Mouse (Mus musculus) retina, postnatal 7 days (tissue): ENCODE results near the gene Hp.

ENCODE experiments used
- DNase-seq: peaks from one replicate; pipeline ENCODE4 v3.0.0-alpha.2; 2012; ENCODE audit warnings: low read depth, low spot score

Hp gene

GRCm38 (mm10) chr8:109578900-109579301 is at the start of gene Hp:
Gene Hp (minus strand): TSS chr8:109579172.
- DNase-seq = no peak

- DNase-seq = no peak
Observed at GRCm38 (mm10) chr8:109628638-109629037, 49.7 kb upstream of the Hp start.

DNA sequence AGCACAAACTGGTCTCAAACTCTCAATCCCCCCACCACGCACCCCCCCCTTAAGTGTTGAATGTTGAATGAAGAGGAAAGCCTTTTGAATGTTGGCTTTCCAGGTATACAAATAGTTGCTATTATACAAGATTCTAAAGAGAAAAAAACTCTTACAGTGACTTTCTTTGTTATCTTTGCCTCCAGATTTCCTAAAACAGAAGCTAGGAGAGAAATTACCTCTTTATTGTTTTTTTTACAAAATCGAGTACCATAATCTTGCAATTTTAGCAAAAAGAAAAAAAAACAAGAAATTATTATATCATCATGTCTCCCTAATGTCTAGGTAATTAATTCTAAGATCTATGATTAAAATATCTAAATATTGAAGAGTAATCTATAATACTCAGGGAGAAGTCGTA is 36.6 kb upstream of the Hp start:
- DNase-seq = no peak

- no peak for DNase-seq
Observed at GRCm38 (mm10) chr8:109614243-109615210, 35.6 kb upstream of the Hp start, which contains the start of gene Pkd1l3. Gene Pkd1l3 (plus strand): TSS chr8:109614517.

DNA sequence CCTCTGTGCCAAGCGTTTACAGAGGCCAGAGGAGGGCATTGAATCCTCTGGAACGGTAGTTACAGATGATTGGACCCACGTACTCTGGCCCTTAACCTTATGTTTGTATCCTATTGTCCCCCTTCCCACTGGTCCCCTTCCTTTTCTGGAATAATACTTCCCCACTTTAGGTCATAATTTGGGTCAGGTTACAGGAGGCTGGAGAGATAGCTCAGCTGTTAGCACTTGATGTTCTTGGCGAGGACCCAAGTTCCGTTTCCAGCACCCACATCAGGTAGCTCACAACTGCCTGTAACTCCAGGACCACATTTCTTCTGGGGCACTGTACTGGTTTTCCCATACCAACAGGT is 30.2 kb upstream of the Hp start:
- DNase-seq = no peak

DNA sequence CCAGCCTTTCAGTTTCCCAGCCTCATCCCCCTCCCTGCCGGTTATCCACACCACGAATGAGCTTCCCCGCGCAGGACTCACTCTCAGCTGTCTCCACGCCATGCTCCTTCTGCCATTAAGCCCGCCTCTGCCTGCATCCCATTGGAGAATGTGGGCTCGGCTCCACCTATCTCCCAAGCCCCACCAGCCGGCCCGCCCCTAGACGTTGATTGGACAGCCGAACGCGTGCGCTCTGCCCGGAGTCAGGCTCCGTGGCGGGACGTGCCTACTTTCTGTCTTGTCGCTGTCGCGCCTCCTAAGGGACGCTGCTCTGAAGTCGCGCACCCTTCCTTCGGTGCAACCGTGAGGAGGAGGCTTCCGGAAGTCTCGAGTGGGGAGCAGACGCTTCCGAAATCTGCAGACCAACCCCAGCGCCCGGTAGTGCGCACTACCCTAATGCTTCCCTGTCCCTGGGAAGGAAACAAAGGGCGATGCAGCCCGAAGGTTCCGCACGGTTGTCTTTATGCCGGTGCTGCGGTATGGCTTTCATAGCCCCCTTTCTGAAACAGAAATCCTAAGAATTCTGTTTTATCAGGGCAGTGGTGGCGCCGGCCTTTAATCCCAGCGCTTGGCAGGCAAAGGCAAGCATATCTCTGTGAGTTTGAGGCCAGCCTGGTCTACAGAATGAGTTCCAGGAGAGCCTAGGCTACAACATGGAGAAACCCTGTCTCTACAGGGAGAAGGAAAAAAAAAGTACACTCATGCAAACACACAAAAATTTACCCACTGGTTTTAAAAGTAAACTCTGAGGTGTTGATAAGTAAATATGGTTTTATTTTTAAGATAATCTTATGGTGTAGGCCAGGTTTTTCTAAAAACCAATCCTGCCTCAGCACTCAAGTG is 29.5 kb upstream of the Hp start, which contains the start of gene Dhodh:
TSS of gene Dhodh (minus strand) at position 403 of the 882 bp plus-strand sequence.
- peak; percentile 92 for DNase-seq

DNA sequence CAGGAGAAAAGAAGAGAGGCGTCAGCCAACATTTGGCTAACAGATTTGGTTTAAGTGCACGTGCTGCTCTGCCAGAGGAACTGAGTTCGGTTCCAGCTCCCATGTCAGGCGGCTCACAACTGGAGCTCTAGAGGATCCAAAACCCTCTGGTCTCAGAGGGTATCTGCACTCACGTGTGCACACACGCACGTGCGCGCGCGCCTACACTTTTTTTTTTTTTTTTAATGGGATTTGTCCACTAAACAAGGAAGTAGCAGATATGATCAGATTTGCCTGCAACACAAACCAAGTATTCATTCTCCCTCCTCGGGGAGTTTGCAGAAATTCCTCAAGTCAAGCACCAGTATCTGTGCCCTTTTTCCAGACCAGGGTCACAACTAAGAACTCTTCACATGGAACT is 28.7 kb upstream of the Hp start:
- no peak for DNase-seq

DNA sequence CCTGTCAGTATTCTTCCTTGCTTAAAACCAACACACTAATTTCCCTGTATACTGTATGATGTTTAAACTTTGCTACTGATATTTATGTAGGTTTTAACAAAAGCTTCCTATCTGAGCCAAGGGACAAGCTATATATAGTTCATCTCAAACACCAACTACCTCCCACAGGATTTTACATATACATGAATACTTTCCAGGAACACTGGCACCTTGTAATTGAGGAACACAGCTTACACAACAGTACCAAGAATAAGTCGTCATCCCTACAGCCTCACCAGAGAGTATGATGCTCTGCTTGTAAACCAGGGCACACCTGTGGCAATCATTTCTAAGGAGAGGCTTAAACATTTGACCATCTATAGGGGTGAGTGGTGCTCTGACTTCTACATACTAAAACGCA is 27.8 kb upstream of the Hp start:
- DNase-seq = no peak

GRCm38 (mm10) chr8:109595854-109596253 is 16.9 kb upstream of the Hp start:
- DNase-seq = peak; percentile 25

DNA sequence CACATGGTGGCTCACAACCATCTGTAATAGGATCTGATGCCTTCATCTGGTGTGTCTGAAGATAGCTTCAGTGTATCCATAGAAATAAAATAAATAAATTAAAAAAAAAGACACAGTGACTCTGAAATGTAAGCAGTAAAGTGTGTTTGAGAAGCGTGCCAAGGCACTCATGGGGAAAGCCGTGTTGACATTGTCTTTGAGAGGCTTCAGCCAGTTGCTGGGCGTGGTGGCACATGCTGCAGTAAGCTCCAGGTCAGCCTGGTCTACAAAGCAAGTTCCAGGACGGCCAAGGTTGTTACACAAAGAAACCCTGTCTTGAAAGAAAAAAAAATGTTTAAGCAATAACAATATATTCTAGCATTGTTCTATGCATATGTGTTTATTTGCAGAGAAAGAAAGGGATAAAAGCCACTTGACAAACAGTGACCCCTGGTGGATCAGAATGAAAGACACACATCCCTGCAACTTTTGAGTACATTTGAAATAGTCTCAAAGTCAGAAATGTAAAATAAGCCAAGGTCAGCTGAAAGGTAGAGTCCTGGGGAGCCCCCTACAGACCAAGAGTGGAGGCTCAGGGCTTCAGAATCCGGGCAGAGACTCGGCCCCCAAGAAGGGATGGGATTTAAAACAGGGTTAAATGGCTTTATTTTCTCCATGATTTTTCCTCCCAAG is 14.3 kb upstream of the Hp start:
- DNase-seq = no peak

GRCm38 (mm10) chr8:109592164-109592563 is 13.2 kb upstream of the Hp start:
- no peak for DNase-seq

DNA sequence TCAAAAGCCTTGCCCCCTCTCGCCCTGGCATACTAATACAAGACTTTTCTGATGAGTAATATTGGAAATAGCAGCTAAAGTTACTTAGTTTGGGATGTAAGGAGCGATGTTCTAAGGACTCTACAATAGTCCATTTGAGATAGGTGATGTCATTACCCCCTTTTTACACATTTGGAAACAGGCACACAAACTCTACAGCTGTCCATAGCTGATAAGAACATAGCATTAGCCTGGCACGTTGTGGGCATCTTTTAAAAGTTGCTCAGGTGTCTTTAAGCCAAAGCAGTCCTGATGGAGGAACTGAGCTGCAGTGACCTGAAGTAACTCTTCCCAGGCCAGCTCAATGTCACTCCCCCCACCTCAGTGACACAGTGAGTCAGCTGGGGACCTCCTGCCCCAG is 12.4 kb upstream of the Hp start:
- DNase-seq = no peak

DNA sequence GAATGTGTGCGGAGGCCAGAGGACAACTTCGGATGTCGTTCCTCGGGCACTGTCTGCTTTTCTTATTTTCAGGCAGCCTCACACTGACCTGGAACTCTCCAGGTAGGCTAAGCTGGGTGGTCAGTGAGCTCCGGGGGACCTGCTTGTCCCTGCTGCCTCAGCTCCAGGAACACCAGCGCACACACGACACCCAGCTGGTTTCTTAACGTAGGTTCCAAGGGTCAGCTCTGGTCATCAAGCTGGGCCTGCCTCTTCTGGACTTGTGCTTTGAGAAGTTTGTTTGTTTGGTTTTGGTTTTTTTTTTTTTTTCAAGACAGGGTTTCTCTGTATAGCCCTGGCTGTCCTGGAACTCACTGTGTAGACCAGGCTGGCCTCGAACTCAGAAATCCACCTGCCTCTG is 11.9 kb upstream of the Hp start:
- no peak for DNase-seq

GRCm38 (mm10) chr8:109586972-109587504 is 8.1 kb upstream of the Hp start:
- no peak for DNase-seq

DNA sequence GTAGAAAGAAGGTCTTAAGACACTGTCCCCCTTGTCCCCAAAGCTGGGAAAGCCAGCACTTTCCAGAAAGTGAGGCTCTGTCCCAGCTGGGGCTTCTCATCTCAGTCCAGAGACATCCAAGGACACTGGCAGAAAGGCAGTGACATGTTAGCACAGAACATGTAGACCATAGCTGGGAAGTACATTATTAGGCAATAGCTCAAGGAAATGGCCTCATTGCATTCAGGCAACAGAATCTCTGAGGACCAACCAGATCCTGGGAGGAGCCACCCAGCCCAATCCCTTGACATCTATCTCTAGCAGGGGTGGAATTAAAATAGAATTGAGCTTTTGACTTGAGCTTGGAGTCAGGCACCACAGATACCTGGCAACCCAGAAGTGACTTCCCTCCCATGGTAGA is 6.7 kb upstream of the Hp start:
- no peak for DNase-seq

GRCm38 (mm10) chr8:109584830-109585229 is 5.9 kb upstream of the Hp start:
- no peak for DNase-seq

DNA sequence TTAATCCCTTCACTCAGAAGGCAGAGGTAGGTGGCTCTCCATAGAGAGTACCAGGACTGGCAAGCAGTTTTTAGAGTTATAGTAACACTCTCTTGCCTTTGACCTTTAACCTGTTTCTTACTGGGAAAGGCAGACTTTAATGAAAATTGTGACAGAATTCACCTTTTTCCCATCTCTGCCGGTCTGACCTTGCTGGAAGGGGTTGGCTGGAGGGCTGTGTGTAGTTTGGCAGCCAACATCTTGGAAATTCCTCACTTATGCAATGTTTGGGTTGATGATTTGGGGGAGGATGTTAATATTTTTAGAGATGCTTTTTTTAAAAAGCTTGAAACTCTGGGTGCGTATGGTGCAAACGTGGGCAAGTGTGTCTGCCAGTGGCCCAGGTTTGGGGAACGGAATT is 5.3 kb upstream of the Hp start:
- no peak for DNase-seq

DNA sequence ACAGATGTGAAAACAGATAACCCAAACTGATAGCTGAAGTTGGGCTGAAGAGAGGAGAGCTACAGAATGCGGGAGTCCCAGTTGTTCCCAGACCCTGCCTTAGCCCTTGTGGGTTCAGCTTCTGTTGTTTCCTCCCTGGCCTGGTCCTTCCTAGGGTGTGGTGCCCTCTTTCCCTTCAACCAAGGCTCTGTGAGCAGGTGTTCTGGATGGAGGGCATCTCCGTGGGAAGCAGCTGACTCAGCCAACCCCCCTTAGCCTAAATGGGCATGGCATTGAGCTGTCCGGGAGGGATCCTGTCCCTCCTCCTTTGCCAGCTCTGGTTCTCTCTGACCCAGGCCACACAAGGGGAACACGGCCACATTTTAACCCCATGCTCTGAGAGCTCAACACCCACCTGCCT is 2.7 kb downstream of the Hp start:
- no peak for DNase-seq

GRCm38 (mm10) chr8:109571139-109571538 is 7.8 kb downstream of the Hp start:
- DNase-seq = no peak

DNA sequence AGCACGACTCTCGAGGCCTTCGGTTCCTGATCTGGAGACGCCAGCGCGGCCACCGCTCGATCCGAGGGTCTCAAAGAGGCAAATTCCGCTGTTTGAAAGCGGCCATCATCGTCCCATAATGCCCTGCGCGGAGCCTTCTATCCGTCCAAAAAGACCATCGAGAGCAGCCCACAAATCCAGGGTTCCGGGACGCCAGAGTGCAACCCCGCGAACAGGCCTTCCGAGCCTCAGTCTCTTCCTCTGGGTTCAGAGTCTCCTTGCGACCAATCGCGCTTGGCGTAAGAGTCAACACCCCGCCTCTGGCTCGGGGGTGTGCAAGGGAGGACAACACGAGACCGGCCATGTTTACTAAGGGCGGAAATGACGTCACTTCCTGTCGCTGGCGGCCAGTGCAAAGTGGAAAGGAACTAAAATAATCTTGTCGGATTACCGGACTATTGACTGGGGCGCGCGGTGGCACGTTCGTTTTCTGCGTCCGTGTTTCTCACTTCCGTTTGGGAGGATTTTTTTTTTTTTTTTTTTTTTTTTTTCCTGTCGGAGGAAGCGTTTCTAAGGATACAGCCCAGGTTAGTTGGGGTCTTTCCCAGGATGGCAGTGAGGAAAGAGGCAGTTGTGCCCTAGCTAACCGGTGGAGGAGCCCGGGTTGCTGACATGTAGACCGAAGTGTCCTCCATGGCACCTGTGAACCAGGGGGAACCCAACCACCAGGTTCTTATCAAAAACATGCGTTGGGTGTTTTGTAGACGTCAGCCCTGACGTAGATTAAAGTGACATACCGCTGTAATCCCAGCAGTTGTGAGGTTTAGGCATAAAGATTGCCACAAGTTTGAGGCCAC is 13.3 kb downstream of the Hp start, which contains the start of the genes Dhx38 and Txnl4b:
TSS of gene Dhx38 (minus strand) at position 364 of the 836 bp plus-strand sequence.
TSS of gene Txnl4b (plus strand) at position 395 of the 836 bp plus-strand sequence.
- peak; percentile 100 for DNase-seq
